Mouse (Mus musculus) common myeloid progenitor, adult 5-6 weeks (primary cell): ENCODE results near the gene Olfr961. TPM values are rescaled to one million over a fixed set of nuclear protein-coding genes. Genes with fewer than 3 reads are reported as not detected.

Source experiments
- total RNA-seq: library from RNA; stranded (forward); fragments of 200-1000, 187-1606 nt; gene quantifications from 2 replicates; pipeline ENCODE4 v1.2.3, GENCODE M21; 2017

The Olfr961 gene
- total RNA-seq, 1 experiment from 2014 or later, result not detected

Other genes with a start within 250 kb of the Olfr961 start
- not detected in 2 replicates for gene Olfr952, start 217.9 kb upstream of the Olfr961 start, total RNA-seq
- not detected in 2 replicates for gene Olfr954, start 188.4 kb upstream of the Olfr961 start, total RNA-seq
- gene Olfr955, start 173.1 kb upstream of the Olfr961 start, total RNA-seq, result not detected in 2 replicates
- not detected in 2 replicates for gene Olfr44, start 151.1 kb upstream of the Olfr961 start, total RNA-seq
- gene Olfr957, start 129.3 kb upstream of the Olfr961 start, total RNA-seq, result not detected in 2 replicates
- gene Olfr958, start 91.0 kb upstream of the Olfr961 start, total RNA-seq, result not detected in 2 replicates
- not detected in 2 replicates for gene Olfr959, start 69.5 kb upstream of the Olfr961 start, total RNA-seq
- not detected in 2 replicates for gene AW551984, start 40.7 kb upstream of the Olfr961 start, total RNA-seq
- gene Olfr148, start 34.4 kb upstream of the Olfr961 start, total RNA-seq, result not detected in 2 replicates
- gene Olfr960, start 23.7 kb upstream of the Olfr961 start, total RNA-seq, result not detected in 2 replicates
- gene Olfr963, start 22.1 kb downstream of the Olfr961 start, total RNA-seq, result not detected in 2 replicates
- not detected in 2 replicates for gene Olfr149, start 62.0 kb downstream of the Olfr961 start, total RNA-seq
- gene Olfr965, start 66.3 kb downstream of the Olfr961 start, total RNA-seq, result not detected in 2 replicates
- not detected in 2 replicates for gene Olfr150, start 85.9 kb downstream of the Olfr961 start, total RNA-seq
- gene Olfr967, start 101.2 kb downstream of the Olfr961 start, total RNA-seq, result not detected in 2 replicates
- gene Olfr968, start 138.2 kb downstream of the Olfr961 start, total RNA-seq, result not detected in 2 replicates
- not detected in 2 replicates for gene Olfr969, start 145.9 kb downstream of the Olfr961 start, total RNA-seq
- gene Olfr970, start 163.8 kb downstream of the Olfr961 start, total RNA-seq, result not detected in 2 replicates
- gene Olfr971, start 191.8 kb downstream of the Olfr961 start, total RNA-seq, result not detected in 2 replicates
- gene Olfr972, start 221.3 kb downstream of the Olfr961 start, total RNA-seq, result not detected in 2 replicates